Mouse (Mus musculus) testis, adult 2 months (tissue): Measurements from ENCODE around the gene Iqsec2.

Experiments used
- CTCF ChIP-seq: fragments of 200-500 bp; IDR thresholded peaks from 2 replicates; pipeline ENCODE4 v1.5.1; 2012; ENCODE audit warnings: low read depth, mild to moderate bottlenecking, inconsistent platforms, low read length, moderate library complexity; ENCODE audit not compliant: control insufficient read depth, insufficient read depth, insufficient replicate concordance
- POLR2A ChIP-seq: fragments of 200-500 bp; IDR thresholded peaks from 2 replicates; pipeline ENCODE4 v1.6.1; 2012; ENCODE audit warnings: low read depth, mild to moderate bottlenecking, inconsistent platforms, low read length, moderate library complexity; ENCODE audit not compliant: control insufficient read depth

DNA sequence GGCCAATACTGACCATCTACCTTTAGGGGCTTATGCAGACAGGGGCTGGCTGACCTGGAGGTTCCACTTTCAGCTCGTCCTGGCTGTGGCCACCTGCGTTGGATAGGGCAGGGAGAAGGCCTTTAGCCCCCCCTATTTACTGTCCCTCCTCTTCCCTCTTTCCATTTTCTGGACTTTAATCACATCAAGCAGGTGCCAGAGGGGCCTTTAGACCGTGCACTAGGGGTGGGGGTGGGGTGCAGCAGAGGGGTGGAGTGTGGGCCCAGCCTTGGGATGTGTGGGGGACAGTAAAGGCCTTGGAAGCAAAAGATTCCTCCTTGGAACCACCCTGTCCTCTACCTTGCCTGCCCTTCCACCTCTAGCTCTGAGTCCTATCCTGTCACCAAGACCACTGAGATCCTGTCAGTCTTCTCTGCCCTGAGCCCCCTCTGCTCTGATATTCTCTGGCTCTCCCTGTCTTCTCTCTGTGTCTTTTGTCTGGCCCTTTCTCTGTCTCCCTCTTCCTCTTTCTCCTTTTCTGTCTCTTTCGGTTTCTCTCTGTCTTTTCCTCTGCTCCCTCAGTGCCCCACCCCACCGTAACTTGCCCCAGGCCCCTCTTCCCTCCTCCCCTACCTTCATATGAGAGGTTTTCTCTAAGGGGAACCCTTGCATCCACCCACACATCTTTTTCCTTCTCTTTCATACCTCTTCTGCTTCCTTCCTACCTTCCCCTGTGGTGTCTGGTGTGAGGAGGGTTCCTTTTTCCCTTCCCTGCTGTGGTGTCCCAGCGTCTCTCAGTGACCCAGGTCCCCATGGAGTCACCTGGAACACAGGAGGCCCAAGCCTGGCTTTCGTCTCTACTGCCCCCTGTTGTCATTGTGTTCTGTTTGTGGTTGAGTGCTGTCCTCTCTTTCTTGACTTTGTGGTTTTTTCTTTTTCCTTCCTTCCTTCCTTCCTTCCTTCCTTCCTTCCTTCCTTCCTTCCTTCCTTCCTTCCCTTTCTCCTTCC, 35.9 kb downstream of the Iqsec2 start:
- TF ChIP-seq POLR2A = no peak
- TF ChIP-seq CTCF = no peak
